Mouse (Mus musculus) MEL-GATA-1-ER (cell line): ENCODE measurements around the gene Anxa4.

Source experiments
- DNase-seq: peaks from one replicate; pipeline ENCODE4 v3.0.0-alpha.2; 2012; ENCODE audit warnings: low read depth; ENCODE audit errors: extremely low read depth

Gene Anxa4

DNA sequence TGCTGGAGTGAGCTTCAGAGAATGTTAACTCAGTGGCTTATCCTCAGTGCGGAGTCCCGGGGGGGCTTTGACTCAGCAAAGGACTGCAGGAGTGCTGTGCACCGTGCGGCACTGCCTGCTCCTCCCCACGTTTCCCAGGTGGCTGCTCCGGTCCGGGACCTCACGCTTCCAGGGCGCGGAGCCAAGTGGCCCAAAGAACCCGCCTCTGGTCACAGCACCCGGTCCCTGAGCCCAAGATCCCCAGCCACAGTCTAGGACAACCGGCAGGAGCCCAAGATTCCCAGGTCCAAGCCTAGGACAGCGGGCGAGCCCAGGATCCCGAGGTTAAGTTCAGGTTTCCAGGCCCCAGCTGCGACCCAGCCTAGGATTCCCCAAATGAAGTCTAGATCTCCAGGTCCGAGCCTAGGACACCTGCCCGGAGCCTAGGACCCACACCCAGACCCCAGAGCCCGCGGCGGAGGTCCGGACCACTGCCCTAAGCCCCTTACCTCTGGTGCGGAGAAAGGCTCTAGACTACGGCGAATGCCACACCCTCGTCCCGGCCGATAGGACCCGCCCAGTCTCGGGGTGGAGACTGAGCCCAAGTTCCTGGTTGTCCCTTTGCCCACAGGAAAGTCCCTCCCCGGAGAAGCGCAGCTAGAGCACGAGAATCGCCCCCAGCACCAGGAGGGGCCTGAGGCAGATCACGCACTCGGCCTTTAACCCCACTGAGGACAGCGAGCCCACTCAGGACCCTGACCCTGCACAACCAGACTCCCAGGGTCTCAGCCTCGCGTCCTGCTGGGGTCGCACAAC is at the start of gene Anxa4:
TSS of gene Anxa4 (minus strand) at position 564 of the 795 bp plus-strand sequence.
- peak; percentile 56 for DNase-seq

DNA sequence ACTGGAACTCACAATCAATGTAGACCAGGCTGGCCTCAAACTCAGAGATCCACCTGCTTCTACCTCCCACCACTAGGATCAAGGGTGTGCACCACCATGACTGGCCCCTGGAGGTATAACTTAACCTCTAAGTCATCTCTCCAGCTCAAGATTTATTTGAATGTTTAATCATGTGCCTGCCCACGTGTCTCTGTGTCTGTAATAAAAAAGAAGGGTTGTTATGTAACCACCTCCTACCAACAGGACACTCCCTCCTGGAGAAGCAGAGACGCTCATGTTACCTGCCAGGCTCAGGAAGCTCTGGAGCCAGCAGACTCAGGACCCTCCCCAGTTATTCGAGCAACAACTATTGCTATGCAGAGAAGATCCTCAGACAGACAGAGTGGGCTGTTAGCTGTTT is 48.6 kb upstream of the Anxa4 start:
- no peak for DNase-seq

GRCm38 (mm10) chr6:86839089-86839488 is 45.7 kb upstream of the Anxa4 start:
- no peak for DNase-seq

DNA sequence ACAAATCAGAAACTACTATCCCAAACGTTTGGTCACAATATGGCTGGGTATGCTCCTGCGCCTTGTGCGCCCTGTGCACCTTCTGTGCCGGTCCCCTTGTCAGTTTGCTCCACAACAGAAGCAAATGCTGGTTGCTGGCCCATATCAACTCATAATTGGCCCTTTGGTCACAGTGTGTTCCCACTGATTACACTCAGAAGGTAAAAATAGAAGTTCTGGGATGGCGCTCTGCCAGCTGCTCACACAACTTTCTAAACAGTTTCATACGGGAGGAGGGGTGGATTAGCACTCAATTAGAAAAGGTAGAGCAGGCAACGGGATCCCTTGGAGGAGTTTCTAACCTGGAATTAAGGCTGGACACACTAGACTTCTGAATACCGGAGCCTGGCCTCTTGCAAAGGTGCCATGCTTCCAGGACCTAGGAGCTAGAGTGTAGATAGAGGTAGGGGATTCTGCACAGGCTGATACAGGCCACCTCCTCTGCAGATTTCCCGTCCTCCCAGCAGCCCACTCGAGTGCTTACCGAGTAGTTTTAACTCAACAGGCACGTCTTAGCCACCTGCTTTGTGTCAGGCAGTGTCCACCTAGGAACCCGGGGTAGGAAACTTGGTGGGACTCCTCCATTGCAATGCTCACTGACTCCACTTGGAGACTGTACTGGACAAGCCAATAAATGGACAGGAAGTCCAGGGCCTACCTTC is 39.6 kb upstream of the Anxa4 start:
- DNase-seq = peak; percentile 90

DNA sequence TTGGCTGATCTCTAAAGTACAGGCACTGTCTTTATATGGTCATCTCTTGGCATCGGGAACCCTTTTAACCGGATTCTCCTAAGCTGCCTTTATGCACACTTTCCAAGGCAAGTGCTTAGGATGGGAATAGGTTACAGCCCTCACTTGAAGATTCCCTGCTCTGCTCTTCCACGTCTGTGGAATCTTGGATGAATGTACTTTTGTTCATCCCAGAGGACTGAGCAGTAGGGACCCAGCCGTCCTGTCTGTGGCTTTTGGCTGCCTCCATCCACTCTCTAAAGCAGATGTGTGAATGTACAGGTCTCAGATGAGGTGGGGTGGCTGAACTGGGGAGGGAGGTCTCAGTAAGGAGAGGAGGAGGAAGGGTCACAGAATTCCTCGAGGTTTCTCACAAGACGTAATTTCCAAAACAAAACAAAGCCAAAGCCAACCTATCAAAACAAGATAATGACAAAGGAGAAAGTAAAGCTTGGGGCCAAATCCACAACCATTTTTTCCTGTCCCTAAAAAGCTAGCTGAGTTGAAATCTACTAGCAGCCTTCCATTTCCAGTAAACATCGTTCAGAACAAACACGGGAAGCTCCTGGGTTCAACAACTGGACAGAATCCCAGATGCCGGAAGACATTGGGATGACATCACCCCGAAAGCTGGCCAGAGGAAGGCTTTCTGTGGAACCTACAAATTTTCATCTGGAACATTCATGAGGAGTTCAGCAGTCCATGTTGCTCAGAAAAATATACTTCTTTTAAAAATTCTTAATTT is 37.5 kb upstream of the Anxa4 start:
- DNase-seq = no peak

GRCm38 (mm10) chr6:86829768-86830167 is 36.4 kb upstream of the Anxa4 start:
- DNase-seq = no peak

DNA sequence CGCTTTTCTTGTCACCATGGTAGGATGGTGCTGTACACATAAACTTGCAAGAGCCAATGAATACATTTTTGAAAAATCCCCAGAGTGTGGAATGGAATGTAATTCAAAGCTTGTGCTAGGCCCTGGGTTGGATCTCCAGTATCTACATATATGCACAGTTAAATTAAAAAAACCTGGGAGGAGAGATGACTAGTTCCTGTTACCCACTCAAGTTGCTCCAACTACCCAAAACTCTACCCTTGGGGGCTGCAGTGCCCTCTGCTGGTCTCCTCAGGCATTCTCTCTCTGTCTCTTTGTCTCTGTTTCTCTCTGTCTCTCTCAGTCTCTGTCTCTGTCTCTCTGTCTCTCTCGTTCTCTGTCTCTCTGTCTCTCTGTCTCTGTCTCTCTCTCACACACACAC is 34.0 kb upstream of the Anxa4 start:
- no peak for DNase-seq

DNA sequence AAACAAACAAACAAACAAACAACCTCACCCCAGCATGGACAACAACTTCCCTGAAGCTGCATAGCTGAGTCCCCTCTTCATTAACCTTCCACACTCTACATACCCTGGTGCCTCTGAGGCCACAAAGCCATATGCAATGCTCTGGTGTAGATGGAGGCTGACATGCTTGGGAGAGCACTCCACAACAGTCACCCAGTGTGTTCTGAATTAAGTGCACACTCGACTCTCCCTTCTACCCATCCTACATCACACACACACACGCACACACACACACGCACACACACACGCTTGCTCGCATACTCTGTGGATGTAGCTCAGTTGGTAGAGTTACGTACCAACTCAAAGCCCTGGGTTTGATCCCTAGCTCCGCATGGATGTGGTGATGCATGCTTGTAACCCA is 31.0 kb upstream of the Anxa4 start:
- no peak for DNase-seq

DNA sequence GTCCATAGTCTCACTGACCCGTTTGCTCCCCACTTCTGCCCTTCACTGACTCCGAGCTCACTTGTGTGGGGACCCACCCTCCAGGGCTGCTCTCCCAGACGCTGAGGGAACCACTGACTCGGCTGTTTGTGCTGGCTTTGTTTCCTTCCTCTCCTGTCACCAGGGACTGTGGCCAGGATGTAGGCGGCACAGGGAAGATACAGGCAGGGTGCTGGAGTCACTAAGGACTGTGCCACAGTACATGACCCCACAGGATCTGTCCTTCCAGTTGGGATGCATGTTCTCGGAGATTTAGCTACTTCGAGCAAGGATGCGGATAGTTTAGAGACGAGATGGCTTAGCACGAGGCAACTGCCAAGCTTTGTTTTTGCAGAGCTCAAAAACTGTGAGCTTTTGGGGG is 30.4 kb upstream of the Anxa4 start:
- DNase-seq = no peak

- DNase-seq = no peak
Measured at GRCm38 (mm10) chr6:86823051-86823431, 29.7 kb upstream of the Anxa4 start.

DNA sequence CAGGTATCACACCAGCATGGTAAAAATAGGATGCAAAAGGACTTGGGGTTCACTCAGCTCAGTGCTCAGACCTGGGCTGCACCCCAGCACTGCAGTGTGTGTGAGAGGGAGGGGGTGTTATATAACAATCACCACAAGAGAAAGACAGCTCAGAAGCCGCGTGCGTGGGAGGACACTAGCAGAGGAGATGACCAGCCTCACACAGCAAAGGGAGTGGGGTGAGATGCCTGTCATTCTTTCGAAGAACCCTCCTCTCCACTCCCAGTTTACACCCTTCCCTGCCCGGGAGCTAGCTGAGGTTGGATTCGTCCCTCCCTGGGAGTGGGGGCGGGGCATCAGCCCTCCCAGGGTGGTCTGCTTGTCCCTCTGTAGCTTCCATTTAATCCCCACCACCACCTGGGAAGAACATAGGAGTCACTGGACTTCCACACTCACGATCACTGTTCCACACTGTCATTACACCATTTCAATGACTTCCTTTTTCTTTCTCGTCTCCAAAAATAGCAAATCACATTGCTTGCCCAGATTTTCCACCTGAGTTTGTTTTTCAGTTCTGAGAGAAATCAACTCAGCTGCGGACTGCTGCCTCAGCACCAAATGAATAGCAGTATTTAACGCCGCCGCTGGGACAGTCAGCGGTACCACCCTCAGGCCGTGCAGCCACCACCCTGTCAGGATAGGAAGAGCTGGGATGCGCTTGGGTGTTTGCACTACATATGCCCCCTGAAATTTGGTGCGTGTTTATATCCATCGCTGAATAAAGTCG is 29.1 kb upstream of the Anxa4 start:
- DNase-seq = no peak

GRCm38 (mm10) chr6:86820690-86821089 is 27.3 kb upstream of the Anxa4 start:
- DNase-seq = no peak

DNA sequence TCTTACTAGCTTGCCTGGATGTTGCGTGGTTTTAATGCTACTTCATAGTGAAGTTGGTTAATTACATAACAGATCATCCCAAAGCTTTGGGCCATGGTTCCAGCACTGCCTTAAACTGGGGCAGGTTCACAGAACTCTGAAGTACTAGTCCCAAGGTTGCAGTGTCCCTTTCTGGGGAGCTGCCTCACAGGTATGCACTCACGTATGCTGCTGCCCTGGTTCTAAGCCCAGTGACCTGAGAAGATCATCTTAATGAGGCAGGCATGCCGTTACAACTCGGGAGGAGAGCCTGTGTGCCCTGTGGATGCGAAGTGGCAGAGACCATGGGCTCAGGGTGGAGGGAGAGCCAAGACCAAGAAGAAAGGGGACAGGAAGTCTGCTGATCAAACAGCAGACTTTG is 26.5 kb upstream of the Anxa4 start:
- DNase-seq = no peak

DNA sequence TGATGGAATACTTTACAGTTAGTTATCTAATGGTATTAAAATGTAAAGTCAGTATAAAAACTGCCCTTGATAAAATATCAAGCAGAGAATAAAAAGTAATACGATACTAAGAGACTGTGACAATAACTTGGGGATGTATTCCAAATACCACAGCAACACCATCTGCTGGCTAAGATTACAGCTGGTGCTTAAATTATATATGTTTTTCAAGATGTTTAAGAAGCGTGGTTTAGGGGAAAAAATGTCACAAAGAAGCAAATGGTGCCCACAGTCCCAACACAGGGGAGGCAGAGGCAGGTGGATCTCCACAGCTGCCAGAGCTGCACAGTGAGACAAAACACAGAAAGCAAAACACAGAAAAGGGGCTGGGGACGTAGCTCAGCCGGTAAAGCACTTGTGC is 25.5 kb upstream of the Anxa4 start:
- DNase-seq = no peak

GRCm38 (mm10) chr6:86816586-86816985 is 23.2 kb upstream of the Anxa4 start:
- no peak for DNase-seq

DNA sequence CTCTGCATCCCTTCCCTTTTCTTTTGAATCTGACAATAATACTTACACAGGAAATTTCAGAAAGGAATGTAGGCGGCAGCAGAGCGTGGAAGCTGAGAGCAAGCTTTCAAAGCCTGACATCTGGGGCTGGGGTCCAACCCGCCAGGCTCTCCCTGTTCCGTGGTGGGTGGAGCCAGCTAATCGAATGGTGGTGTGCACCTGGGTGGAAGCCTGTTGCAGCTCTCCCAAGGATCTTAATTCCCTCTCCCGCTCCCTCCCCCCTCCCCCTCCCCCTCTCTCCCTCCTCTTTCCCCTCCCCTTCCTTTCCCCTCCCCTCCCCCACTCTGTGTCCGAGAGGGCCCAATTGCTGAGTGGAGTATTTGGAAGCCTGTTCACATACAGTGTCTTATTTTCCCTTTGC is 22.1 kb upstream of the Anxa4 start:
- DNase-seq = no peak

DNA sequence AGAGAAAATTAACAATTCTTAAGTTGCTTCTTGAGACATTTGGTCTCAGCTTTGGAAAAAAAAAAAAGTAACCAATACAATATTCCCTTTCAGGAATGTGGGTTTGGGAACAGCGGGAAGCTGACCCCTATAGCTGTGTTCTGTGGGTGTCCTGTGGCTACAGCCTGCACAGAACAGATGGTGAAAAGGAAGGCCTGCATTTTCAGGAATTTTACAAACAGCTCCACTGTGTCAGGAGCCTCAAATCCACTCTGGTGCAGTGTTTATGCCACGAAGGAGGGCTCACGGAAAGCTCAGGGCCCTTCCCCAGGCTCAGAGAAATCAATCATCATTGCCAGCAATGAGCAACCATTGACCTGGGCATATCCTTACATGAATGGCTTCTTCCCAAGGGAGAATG is 21.5 kb upstream of the Anxa4 start:
- no peak for DNase-seq

GRCm38 (mm10) chr6:86813341-86813740 is 20.0 kb upstream of the Anxa4 start:
- DNase-seq = no peak

DNA sequence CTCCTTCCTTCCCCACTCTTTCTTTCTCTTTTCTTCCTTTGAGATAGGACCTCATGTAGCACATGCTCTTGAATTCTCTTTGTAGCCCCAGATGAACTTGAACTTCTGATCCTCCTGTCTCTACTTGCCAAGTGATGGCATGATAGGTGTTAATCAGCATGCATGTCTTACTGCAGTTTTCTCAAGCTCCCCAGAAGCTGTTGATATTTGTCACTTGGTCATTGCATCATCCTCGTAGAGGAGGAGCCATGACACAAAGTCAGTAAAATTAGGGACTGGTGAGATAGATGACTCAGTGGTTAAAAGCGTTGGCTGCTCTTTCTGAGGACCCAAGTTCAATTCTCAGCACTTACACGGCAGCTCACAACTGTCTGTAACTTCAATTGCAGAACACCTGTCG is 19.5 kb upstream of the Anxa4 start:
- DNase-seq = no peak

DNA sequence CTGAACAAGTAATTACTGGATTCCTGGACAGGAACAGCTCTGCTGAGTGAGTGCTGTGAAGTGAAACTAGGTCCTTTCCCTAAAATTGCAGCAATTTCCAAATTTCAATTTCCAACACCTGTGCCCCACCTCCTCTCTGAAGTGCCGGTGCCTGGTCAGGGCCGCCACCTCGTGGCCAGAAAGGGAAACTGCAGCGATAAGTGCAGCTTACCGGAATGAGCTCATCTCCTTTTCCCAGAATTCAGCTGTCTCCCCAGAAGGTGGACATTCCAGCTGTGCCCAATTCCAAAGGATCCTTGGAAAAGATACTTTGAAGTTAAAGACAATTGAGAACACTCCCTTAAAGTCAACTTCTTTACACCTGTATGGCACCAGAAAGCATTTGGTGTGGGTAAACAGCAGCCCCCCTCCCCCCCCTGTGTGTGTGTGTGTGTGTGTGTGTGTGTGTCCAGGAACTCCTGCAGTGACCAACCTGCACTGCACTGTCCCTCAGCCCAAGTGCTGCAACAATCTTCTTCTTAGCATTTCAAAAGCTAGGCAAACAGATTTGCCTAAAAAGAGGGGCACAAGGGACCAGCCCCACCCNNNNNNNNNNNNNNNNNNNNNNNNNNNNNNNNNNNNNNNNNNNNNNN is 13.2 kb upstream of the Anxa4 start:
- DNase-seq = no peak

- no peak for DNase-seq
Measured at GRCm38 (mm10) chr6:86804646-86805045, 11.3 kb upstream of the Anxa4 start.
